Mouse (Mus musculus): ENCODE measurements around the gene Bcl2l10. TPM values are rescaled to one million over a fixed set of nuclear protein-coding genes. Genes with fewer than 3 reads are reported as not detected.

Gene Bcl2l10
- polyA plus RNA-seq, 1 experiment from 2014 or later = not detected

- DNase-seq (no peak), ATAC-seq (ENCODE audit: low FRiP score, low TSS enrichment) (no peak)
- 69% methylated on average over 5 of the region's 5 CpGs for WGBS
- H3K36me3 ChIP-seq (ENCODE audit: control insufficient read depth, insufficient read depth, low read length) = peaks cover 25% of the 10 kb centered on the region
- H3K27ac ChIP-seq (replicated peaks; ENCODE audit: low read depth, low read length) = no peak overlapping the region
- H3K27me3 ChIP-seq (ENCODE audit: control insufficient read depth, insufficient read depth, low read length) = no peaks in the 10 kb centered on the region
- no peak overlapping the region for H3K4me2 ChIP-seq (ENCODE audit: low read length)
- no peak overlapping the region for H3K4me3 ChIP-seq (replicated peaks; ENCODE audit: low read depth, low read length)
- H3K4me1 ChIP-seq (ENCODE audit: control insufficient read depth, insufficient read depth, low read length) = 0 out of 2 replicates have a peak, but pooled peaks cover 9% of the 10 kb centered on the region
- no peaks in the 10 kb centered on the region for H3K9me3 ChIP-seq (ENCODE audit: control insufficient read depth, low read length)
- no peak overlapping the region for H3K9ac ChIP-seq (replicated peaks; ENCODE audit: low read length)
Measured at GRCm38 (mm10) chr9:75400639-75401038, 53.1 kb downstream of the Bcl2l10 start.

Other genes starting within 250 kb of the Bcl2l10 start
- 0.64 and 0.72 TPM in 2 replicates for gene Myo5c, start 115.7 kb upstream of the Bcl2l10 start, polyA plus RNA-seq (2014; fragmentation: Nextera tagmentation; extraction: Ambion mirVana)
- gene Gnb5, start 41.5 kb upstream of the Bcl2l10 start, polyA plus RNA-seq (2014; fragmentation: Nextera tagmentation; extraction: Ambion mirVana) = 69.6 and 70.1 TPM in 2 replicates
- 155 and 208 TPM in 2 replicates for gene Mapk6, start 62.2 kb downstream of the Bcl2l10 start, polyA plus RNA-seq (2014; fragmentation: Nextera tagmentation; extraction: Ambion mirVana)
- 39.8 and 41.5 TPM in 2 replicates for gene Leo1, start 93.8 kb downstream of the Bcl2l10 start, polyA plus RNA-seq (2014; fragmentation: Nextera tagmentation; extraction: Ambion mirVana)
- 61.8 and 73.0 TPM in 2 replicates for gene Tmod3, start 211.9 kb downstream of the Bcl2l10 start, polyA plus RNA-seq (2014; fragmentation: Nextera tagmentation; extraction: Ambion mirVana)

Data from midbrain, embryonic 14.5 days (tissue).